Mouse (Mus musculus): Measurements from ENCODE around the gene Unkl. TPM values are rescaled to one million over a fixed set of nuclear protein-coding genes. Genes with fewer than 3 reads are reported as not detected.
"Not testable (repeated sequence)": the region's sequence is repeated elsewhere in the genome, so short reads cannot be mapped to it uniquely, and the experiment has no call there.

Unkl gene
- total RNA-seq, 1 experiment from 2014 or later = 20.4 TPM

GRCm38 (mm10) chr17:25215431-25215830 is 27.2 kb downstream of the Unkl start:
- ATAC-seq (ENCODE audit: extremely low read depth, insufficient number of reproducible peaks, low FRiP score, poor library complexity, severe bottlenecking) = no peak

- no peak for ATAC-seq (ENCODE audit: extremely low read depth, insufficient number of reproducible peaks, low FRiP score, poor library complexity, severe bottlenecking)
Observed at GRCm38 (mm10) chr17:25218967-25219366, 30.8 kb downstream of the Unkl start.

GRCm38 (mm10) chr17:25219492-25220295 is 31.5 kb downstream of the Unkl start:
- ATAC-seq (ENCODE audit: extremely low read depth, insufficient number of reproducible peaks, low FRiP score, poor library complexity, severe bottlenecking) = no peak

GRCm38 (mm10) chr17:25220746-25221145 is 32.5 kb downstream of the Unkl start:
- no peak for ATAC-seq (ENCODE audit: extremely low read depth, insufficient number of reproducible peaks, low FRiP score, poor library complexity, severe bottlenecking)

GRCm38 (mm10) chr17:25221821-25222503 is 33.8 kb downstream of the Unkl start:
- peak; percentile 42; the same call in 1 of the 2 replicates for ATAC-seq (ENCODE audit: extremely low read depth, insufficient number of reproducible peaks, low FRiP score, poor library complexity, severe bottlenecking)

- peak; percentile 53; the same call in 1 of the 2 replicates for ATAC-seq (ENCODE audit: extremely low read depth, insufficient number of reproducible peaks, low FRiP score, poor library complexity, severe bottlenecking)
Observed at GRCm38 (mm10) chr17:25222504-25222940, 34.3 kb downstream of the Unkl start.

GRCm38 (mm10) chr17:25222951-25223601 is 34.9 kb downstream of the Unkl start:
- no peak for ATAC-seq (ENCODE audit: extremely low read depth, insufficient number of reproducible peaks, low FRiP score, poor library complexity, severe bottlenecking)

- ATAC-seq (ENCODE audit: extremely low read depth, insufficient number of reproducible peaks, low FRiP score, poor library complexity, severe bottlenecking) = peak; percentile 37; the same call in 1 of the 2 replicates
Observed at GRCm38 (mm10) chr17:25224586-25225222, 36.5 kb downstream of the Unkl start.

GRCm38 (mm10) chr17:25225659-25226058 is 37.5 kb downstream of the Unkl start:
- ATAC-seq (ENCODE audit: extremely low read depth, insufficient number of reproducible peaks, low FRiP score, poor library complexity, severe bottlenecking) = no peak

GRCm38 (mm10) chr17:25227991-25228390 is 39.8 kb downstream of the Unkl start:
- no peak for ATAC-seq (ENCODE audit: extremely low read depth, insufficient number of reproducible peaks, low FRiP score, poor library complexity, severe bottlenecking)

- ATAC-seq (ENCODE audit: extremely low read depth, insufficient number of reproducible peaks, low FRiP score, poor library complexity, severe bottlenecking) = not testable (repeated sequence)
Observed at GRCm38 (mm10) chr17:25230014-25230655, 41.9 kb downstream of the Unkl start.

GRCm38 (mm10) chr17:25230700-25231099 is 42.5 kb downstream of the Unkl start:
- ATAC-seq (ENCODE audit: extremely low read depth, insufficient number of reproducible peaks, low FRiP score, poor library complexity, severe bottlenecking) = no peak

GRCm38 (mm10) chr17:25231621-25232020 is 43.4 kb downstream of the Unkl start:
- ATAC-seq (ENCODE audit: extremely low read depth, insufficient number of reproducible peaks, low FRiP score, poor library complexity, severe bottlenecking) = not testable (repeated sequence)

GRCm38 (mm10) chr17:25235635-25236034 is 47.4 kb downstream of the Unkl start:
- ATAC-seq (ENCODE audit: extremely low read depth, insufficient number of reproducible peaks, low FRiP score, poor library complexity, severe bottlenecking) = no peak

- ATAC-seq (ENCODE audit: extremely low read depth, insufficient number of reproducible peaks, low FRiP score, poor library complexity, severe bottlenecking) = peak; percentile 59
Observed at GRCm38 (mm10) chr17:25239695-25240636, 51.8 kb downstream of the Unkl start, which contains the start of the genes Gnptg and Tsr3. TSS of gene Gnptg (minus strand) at chr17:25240124. TSS of gene Tsr3 (plus strand) at chr17:25240170.

GRCm38 (mm10) chr17:25243131-25243780 is 55.1 kb downstream of the Unkl start:
- no peak for ATAC-seq (ENCODE audit: extremely low read depth, insufficient number of reproducible peaks, low FRiP score, poor library complexity, severe bottlenecking)

- ATAC-seq (ENCODE audit: extremely low read depth, insufficient number of reproducible peaks, low FRiP score, poor library complexity, severe bottlenecking) = no peak
Observed at GRCm38 (mm10) chr17:25244239-25244638, 56.0 kb downstream of the Unkl start.

Measured in neutrophil, adult 5-6 weeks (primary cell).